Mouse (Mus musculus): ENCODE results near the gene St6galnac3. TPM values are rescaled to one million over a fixed set of nuclear protein-coding genes. Genes with fewer than 3 reads are reported as not detected.

St6galnac3 gene
- polyA plus RNA-seq, 1 experiment from 2014 or later, result 31.9 TPM

- Histone ChIP-seq H3K4me3 (no peak overlapping the region), H3K27ac (no peak overlapping the region), H3K36me3 (no peaks in the 10 kb centered on the region), H3K9me3 (no peaks in the 10 kb centered on the region), H3K4me2 (no peak overlapping the region), H3K4me1 (peaks cover 7% of the 10 kb centered on the region; the same call in 1 of the 2 replicates), H3K27me3 (no peaks in the 10 kb centered on the region), H3K9ac (no peak overlapping the region)
- 92% methylated on average over 1 of the region's 1 CpGs for WGBS
- ATAC-seq (ENCODE audit: borderline replicate concordance, extremely low read depth, low FRiP score, low TSS enrichment), result no peak
These were observed 18.1 kb downstream of the St6galnac3 start for GRCm38 (mm10) chr3:153706901-153707300.

- Histone ChIP-seq H3K27me3 (no peaks in the 10 kb centered on the region), H3K4me1 (peaks cover 21% of the 10 kb centered on the region), H3K4me2 (no peak overlapping the region), H3K9me3 (no peaks in the 10 kb centered on the region), H3K27ac (no peak overlapping the region), H3K36me3 (no peaks in the 10 kb centered on the region), H3K9ac (no peak overlapping the region), H3K4me3 (no peak overlapping the region)
- no peak for ATAC-seq (ENCODE audit: borderline replicate concordance, extremely low read depth, low FRiP score, low TSS enrichment)
- WGBS, result 52% methylated on average over 15 of the region's 15 CpGs
These were observed 22.9 kb downstream of the St6galnac3 start for GRCm38 (mm10) chr3:153701752-153702740.

GRCm38 (mm10) chr3:153701172-153701571, 23.8 kb downstream of the St6galnac3 start:
- H3K9me3 ChIP-seq, result no peaks in the 10 kb centered on the region
- WGBS, result 46% methylated on average over 7 of the region's 7 CpGs
- no peaks in the 10 kb centered on the region for H3K36me3 ChIP-seq
- H3K27ac ChIP-seq, result no peak overlapping the region
- no peak overlapping the region for H3K9ac ChIP-seq
- no peak for ATAC-seq (ENCODE audit: borderline replicate concordance, extremely low read depth, low FRiP score, low TSS enrichment)
- H3K27me3 ChIP-seq, result no peaks in the 10 kb centered on the region
- peaks cover 21% of the 10 kb centered on the region for H3K4me1 ChIP-seq
- no peak overlapping the region for H3K4me3 ChIP-seq
- no peak overlapping the region for H3K4me2 ChIP-seq

- Histone ChIP-seq H3K4me2 (no peak overlapping the region), H3K9ac (no peak overlapping the region), H3K9me3 (no peaks in the 10 kb centered on the region), H3K27me3 (no peaks in the 10 kb centered on the region), H3K36me3 (no peaks in the 10 kb centered on the region), H3K4me1 (peaks cover 21% of the 10 kb centered on the region), H3K27ac (no peak overlapping the region), H3K4me3 (no peak overlapping the region)
- WGBS, result 78% methylated on average over 8 of the region's 8 CpGs
- no peak for ATAC-seq (ENCODE audit: borderline replicate concordance, extremely low read depth, low FRiP score, low TSS enrichment)
These were observed 25.9 kb downstream of the St6galnac3 start for GRCm38 (mm10) chr3:153699086-153699485.

GRCm38 (mm10) chr3:153692978-153693377, 32.0 kb downstream of the St6galnac3 start:
- no peak for ATAC-seq (ENCODE audit: borderline replicate concordance, extremely low read depth, low FRiP score, low TSS enrichment)
- WGBS, result 54% methylated on average over 7 of the region's 7 CpGs
- no peaks in the 10 kb centered on the region for H3K27me3 ChIP-seq
- no peaks in the 10 kb centered on the region for H3K9me3 ChIP-seq
- no peak overlapping the region for H3K4me2 ChIP-seq
- H3K27ac ChIP-seq, result peak overlapping the region; percentile 31
- peaks cover 37% of the 10 kb centered on the region for H3K4me1 ChIP-seq
- H3K9ac ChIP-seq, result no peak overlapping the region
- H3K36me3 ChIP-seq, result no peaks in the 10 kb centered on the region
- H3K4me3 ChIP-seq, result no peak overlapping the region

GRCm38 (mm10) chr3:153692206-153692813, 32.7 kb downstream of the St6galnac3 start:
- no peak overlapping the region for H3K9ac ChIP-seq
- H3K4me2 ChIP-seq, result no peak overlapping the region
- peak overlapping the region; percentile 31 for H3K27ac ChIP-seq
- WGBS, result 48% methylated on average over 11 of the region's 11 CpGs
- H3K36me3 ChIP-seq, result no peaks in the 10 kb centered on the region
- peaks cover 33% of the 10 kb centered on the region for H3K4me1 ChIP-seq
- no peaks in the 10 kb centered on the region for H3K9me3 ChIP-seq
- no peaks in the 10 kb centered on the region for H3K27me3 ChIP-seq
- no peak for ATAC-seq (ENCODE audit: borderline replicate concordance, extremely low read depth, low FRiP score, low TSS enrichment)
- no peak overlapping the region for H3K4me3 ChIP-seq

GRCm38 (mm10) chr3:153691537-153691936, 33.4 kb downstream of the St6galnac3 start:
- no peak for ATAC-seq (ENCODE audit: borderline replicate concordance, extremely low read depth, low FRiP score, low TSS enrichment)
- no peak overlapping the region for H3K9ac ChIP-seq
- no peak overlapping the region for H3K4me3 ChIP-seq
- no peaks in the 10 kb centered on the region for H3K36me3 ChIP-seq
- H3K4me1 ChIP-seq, result peaks cover 33% of the 10 kb centered on the region
- no peaks in the 10 kb centered on the region for H3K27me3 ChIP-seq
- 31% methylated on average over 4 of the region's 4 CpGs for WGBS
- H3K27ac ChIP-seq, result no peak overlapping the region
- H3K9me3 ChIP-seq, result no peaks in the 10 kb centered on the region
- H3K4me2 ChIP-seq, result no peak overlapping the region

- no peaks in the 10 kb centered on the region for H3K9me3 ChIP-seq
- no peak overlapping the region for H3K9ac ChIP-seq
- no peaks in the 10 kb centered on the region for H3K36me3 ChIP-seq
- peaks cover 33% of the 10 kb centered on the region for H3K4me1 ChIP-seq
- peak overlapping the region; percentile 48 for H3K27ac ChIP-seq
- WGBS, result 53% methylated on average over 2 of the region's 2 CpGs
- no peaks in the 10 kb centered on the region for H3K27me3 ChIP-seq
- no peak overlapping the region for H3K4me3 ChIP-seq
- peak; percentile 17; the same call in 1 of the 2 replicates for ATAC-seq (ENCODE audit: borderline replicate concordance, extremely low read depth, low FRiP score, low TSS enrichment)
- no peak overlapping the region for H3K4me2 ChIP-seq
These were observed 34.4 kb downstream of the St6galnac3 start for GRCm38 (mm10) chr3:153690553-153690952.

DNA sequence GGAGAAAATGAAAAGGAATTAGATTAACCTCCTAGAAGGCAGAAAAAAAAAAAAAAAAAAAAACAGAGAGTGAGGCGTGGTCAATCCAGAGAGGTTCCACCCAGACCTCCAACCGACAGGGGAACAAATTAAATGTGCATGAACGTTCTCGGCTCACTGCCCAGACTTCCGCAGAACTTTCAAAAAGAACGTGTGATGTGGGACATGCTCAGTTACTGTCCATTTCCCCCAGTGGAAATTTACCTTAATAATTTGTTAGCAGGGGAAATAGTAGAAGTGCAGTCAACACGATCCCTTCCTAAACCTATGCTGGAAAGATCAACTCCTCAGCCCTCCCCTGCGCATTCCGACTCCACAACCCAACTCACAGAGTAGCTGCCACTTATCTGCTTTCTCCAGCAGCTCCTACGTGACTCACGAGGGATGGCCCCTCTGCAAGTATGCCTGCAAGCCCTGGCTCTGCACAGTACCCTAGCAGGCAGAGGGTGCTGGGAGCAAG, 35.1 kb downstream of the St6galnac3 start:
- 44% methylated on average over 11 of the region's 11 CpGs for WGBS
- Histone ChIP-seq H3K9ac (no peak overlapping the region), H3K4me1 (peaks cover 33% of the 10 kb centered on the region), H3K36me3 (no peaks in the 10 kb centered on the region), H3K4me2 (peak overlapping the region; percentile 23), H3K9me3 (no peaks in the 10 kb centered on the region), H3K27ac (peak overlapping the region; percentile 48), H3K4me3 (no peak overlapping the region), H3K27me3 (no peaks in the 10 kb centered on the region)
- ATAC-seq (ENCODE audit: borderline replicate concordance, extremely low read depth, low FRiP score, low TSS enrichment), result peak; percentile 64; the same call in 1 of the 2 replicates

DNA sequence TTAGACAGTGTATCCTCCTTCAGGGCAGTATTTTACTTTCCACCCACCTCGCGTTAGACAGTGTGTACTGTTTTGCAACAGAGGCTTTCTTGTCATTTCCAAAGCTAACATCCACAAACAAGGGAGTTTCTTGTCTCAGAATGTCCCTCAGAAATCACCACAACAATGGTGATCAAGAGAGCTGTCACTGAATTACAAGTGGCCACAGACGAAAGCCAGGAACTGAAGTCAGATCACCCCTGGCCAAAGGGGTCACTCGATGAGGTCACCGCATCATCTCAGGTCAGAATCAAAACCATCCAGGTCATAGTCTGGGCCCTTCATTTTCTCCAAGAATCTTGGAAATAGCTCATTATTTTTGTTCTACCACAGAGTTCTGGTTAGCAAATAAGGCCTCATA, 37.1 kb downstream of the St6galnac3 start:
- 91% methylated on average over 5 of the region's 5 CpGs for WGBS
- H3K4me1 ChIP-seq, result peaks cover 28% of the 10 kb centered on the region

DNA sequence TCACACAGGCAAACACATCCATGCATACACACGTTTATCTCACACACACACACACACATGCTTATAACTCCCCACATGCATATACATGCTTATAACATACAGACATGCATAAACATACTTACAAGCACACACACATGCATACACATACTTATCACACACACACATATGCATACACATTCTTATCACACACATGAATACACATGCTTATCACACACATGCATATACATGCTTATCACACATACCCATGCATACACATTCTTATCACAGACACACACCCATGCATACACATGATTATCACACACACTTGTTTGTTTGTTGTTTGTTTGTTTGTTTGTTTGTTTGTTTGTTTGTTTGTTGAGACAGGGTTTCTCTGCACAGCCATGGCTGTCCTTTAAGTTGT, 40.1 kb downstream of the St6galnac3 start:
- 79% methylated on average over 1 of the region's 1 CpGs for WGBS
- Histone ChIP-seq H3K36me3 (no peaks in the 10 kb centered on the region), H3K9me3 (no peaks in the 10 kb centered on the region), H3K4me2 (no peak overlapping the region), H3K4me1 (0 out of 2 replicates have a peak, but pooled peaks cover 3% of the 10 kb centered on the region), H3K4me3 (no peak overlapping the region), H3K27ac (no peak overlapping the region), H3K9ac (no peak overlapping the region), H3K27me3 (no peaks in the 10 kb centered on the region)
- ATAC-seq (ENCODE audit: borderline replicate concordance, extremely low read depth, low FRiP score, low TSS enrichment), result no peak

More for the DNA sequence above, 37.1 kb downstream of the St6galnac3 start:
- no peaks in the 10 kb centered on the region for H3K9me3 ChIP-seq
- H3K27ac ChIP-seq, result no peak overlapping the region
- H3K9ac ChIP-seq, result no peak overlapping the region
- no peak overlapping the region for H3K4me3 ChIP-seq
- H3K4me2 ChIP-seq, result no peak overlapping the region
- no peak for ATAC-seq (ENCODE audit: borderline replicate concordance, extremely low read depth, low FRiP score, low TSS enrichment)
- H3K27me3 ChIP-seq, result no peaks in the 10 kb centered on the region
- H3K36me3 ChIP-seq, result no peaks in the 10 kb centered on the region

DNA sequence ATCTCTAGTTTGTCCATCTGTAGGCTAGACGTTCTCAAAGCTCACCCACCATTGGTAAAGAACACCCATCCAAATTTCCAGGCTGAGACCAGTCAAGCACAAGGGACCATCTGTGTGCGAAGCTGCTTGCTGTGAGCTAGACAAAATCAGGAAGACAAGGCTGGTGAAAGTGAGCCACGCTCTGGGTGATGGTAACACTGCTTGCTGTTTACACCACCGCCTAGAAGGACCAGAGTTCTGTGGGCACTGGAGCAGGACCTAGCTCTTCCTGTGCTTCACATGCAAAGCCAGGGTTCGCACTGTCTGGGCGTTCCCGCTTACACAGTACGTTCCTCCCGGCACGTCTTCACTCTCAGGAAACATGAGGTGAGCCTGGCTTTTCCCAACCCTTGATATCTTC, 42.7 kb downstream of the St6galnac3 start:
- Histone ChIP-seq H3K27ac (no peak overlapping the region), H3K4me3 (no peak overlapping the region), H3K4me1 (no peaks in the 10 kb centered on the region), H3K4me2 (no peak overlapping the region), H3K27me3 (no peaks in the 10 kb centered on the region), H3K36me3 (no peaks in the 10 kb centered on the region), H3K9ac (no peak overlapping the region), H3K9me3 (no peaks in the 10 kb centered on the region)
- no peak for ATAC-seq (ENCODE audit: borderline replicate concordance, extremely low read depth, low FRiP score, low TSS enrichment)
- WGBS, result 90% methylated on average over 10 of the region's 10 CpGs

All from lung, embryonic 15.5 days (tissue).